Mouse (Mus musculus) heart, embryonic 13.5 days (tissue): ENCODE results near the gene Rslcan18. TPM values are rescaled to one million over a fixed set of nuclear protein-coding genes. Genes with fewer than 3 reads are reported as not detected.

ENCODE experiments used
- polyA plus RNA-seq: library from polyadenylated mRNA; unstranded; fragments of >200 nt; fragmentation: Nextera tagmentation; extraction: Ambion mirVana; gene quantifications from 2 replicates; pipeline ENCODE4 v1.2.1, GENCODE M21; 2015

Gene Rslcan18
- polyA plus RNA-seq, 1 experiment from 2014 or later: 0.60 TPM

Other genes starting within 250 kb of the Rslcan18 start
- 0.78 and 1.0 TPM in 2 replicates for gene Gm10767, start 211.3 kb downstream of the Rslcan18 start, polyA plus RNA-seq
- gene Zfp712, start 55.1 kb downstream of the Rslcan18 start, polyA plus RNA-seq: 2.1 and 2.3 TPM in 2 replicates
- 2.8 and 3.0 TPM in 2 replicates for gene Zfp708, start 18.3 kb downstream of the Rslcan18 start, polyA plus RNA-seq
- 1.2 and 2.2 TPM in 2 replicates for gene Gm28557, start 7.7 kb downstream of the Rslcan18 start, polyA plus RNA-seq
- 1.4 and 1.5 TPM in 2 replicates for gene Zfp759, start 5.4 kb upstream of the Rslcan18 start, polyA plus RNA-seq
- 4.6 and 6.1 TPM in 2 replicates for gene Rsl1, start 56.9 kb upstream of the Rslcan18 start, polyA plus RNA-seq
- gene Zfp455, start 78.2 kb upstream of the Rslcan18 start, polyA plus RNA-seq: 0.94 and 1.2 TPM in 2 replicates
- 0.84 and 1.4 TPM in 2 replicates for gene Zfp458, start 162.2 kb upstream of the Rslcan18 start, polyA plus RNA-seq
- gene Zfp457, start 190.2 kb upstream of the Rslcan18 start, polyA plus RNA-seq: 0.74 and 1.2 TPM in 2 replicates
- 1.6 TPM in 2 replicates for gene Zfp595, start 216.3 kb upstream of the Rslcan18 start, polyA plus RNA-seq
- 0.39 and 0.49 TPM in 2 replicates for gene Gm28044, start 244.3 kb upstream of the Rslcan18 start, polyA plus RNA-seq
- gene Zfp953, start 244.3 kb upstream of the Rslcan18 start, polyA plus RNA-seq: 0.56 and 0.69 TPM in 2 replicates